Comparison of ENCODE assay signal across 7 mouse cellular contexts in the genomic region with DNA sequence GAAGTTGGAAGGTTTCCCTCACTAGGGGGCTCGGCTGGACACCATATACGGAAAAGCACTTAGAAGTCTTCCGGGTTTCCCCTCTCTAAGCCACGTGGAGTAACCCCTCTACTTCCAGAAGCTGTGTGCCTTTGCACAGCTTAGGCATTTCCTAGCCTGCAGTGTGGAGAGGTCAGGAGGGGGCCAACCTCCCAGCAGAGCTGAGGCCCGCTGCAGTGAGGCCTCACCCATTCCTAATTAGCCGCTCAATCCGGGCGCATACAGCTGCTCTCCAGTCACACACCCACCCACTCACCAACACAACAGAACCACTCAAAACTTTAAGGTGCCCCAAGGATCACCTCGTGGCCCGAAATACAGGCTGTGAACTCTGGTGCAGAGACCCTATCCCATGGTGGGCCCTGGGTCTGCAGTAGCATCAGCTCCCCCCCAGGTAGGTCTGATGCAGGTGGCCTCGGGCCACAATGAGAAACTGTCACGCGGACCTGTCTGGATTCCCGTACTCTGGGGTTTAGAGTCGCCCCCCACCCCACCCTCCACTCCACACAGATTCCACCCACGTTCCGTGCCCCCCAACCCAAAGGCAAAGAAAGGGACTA. TPM values are rescaled to one million over a fixed set of nuclear protein-coding genes. Genes with fewer than 3 reads are reported as not detected.
A peak's percentile ranks its signal among the peaks of the same experiment; 100 is the strongest.
DNase-seq lines count a peak whose midpoint lies in the region; ATAC-seq lines count a peak whose summit lies in the region.

No protein-coding gene starts in this region.

- H3K4me2 ChIP-seq in lung, embryonic 15.5 days, result peak overlapping the region; percentile 98
- H3K4me2 ChIP-seq in forebrain, embryonic 11.5 days (ENCODE audit: low read depth, low read length, severe bottlenecking), result peak overlapping the region; percentile 89
- peak overlapping the region; percentile 69 for H3K4me2 ChIP-seq in liver, embryonic 12.5 days
- peak overlapping the region; percentile 90 for H3K4me2 ChIP-seq in stomach, embryonic 16.5 days (ENCODE audit: low read depth, low read length)

- WGBS in lung, embryonic 15.5 days, result 3% methylated on average over 17 of the region's 17 CpGs
- 3% methylated on average over 17 of the region's 17 CpGs for WGBS in forebrain, embryonic 11.5 days
- 11% methylated on average over 17 of the region's 17 CpGs for WGBS in liver, embryonic 12.5 days (ENCODE audit: insufficient replicate concordance)
- WGBS in stomach, embryonic 16.5 days, result 6% methylated on average over 17 of the region's 17 CpGs

- peak overlapping the region; percentile 61 for H3K4me3 ChIP-seq in lung, embryonic 15.5 days
- H3K4me3 ChIP-seq in forebrain, embryonic 11.5 days (ENCODE audit: low read depth, low read length), result peak overlapping the region; percentile 58
- peak overlapping the region; percentile 52 for H3K4me3 ChIP-seq in liver, embryonic 12.5 days
- H3K4me3 ChIP-seq in stomach, embryonic 16.5 days (replicated peaks; ENCODE audit: low read length), result peak overlapping the region; percentile 66

- no peak for DNase-seq in lung, postnatal 10 days
- peak; percentile 64 for DNase-seq in forebrain, embryonic 11.5 days (ENCODE audit: low spot score)
- no peak for DNase-seq in spleen, adult 18-20 months
- no peak for DNase-seq in frontal cortex, postnatal 14 days (ENCODE audit: low spot score in 2 of 2)

- H3K36me3 ChIP-seq in lung, embryonic 15.5 days, result no peaks in the 10 kb centered on the region
- no peaks in the 10 kb centered on the region for H3K36me3 ChIP-seq in forebrain, embryonic 11.5 days (ENCODE audit: control insufficient read depth, insufficient read depth, low read length)
- no peaks in the 10 kb centered on the region for H3K36me3 ChIP-seq in liver, embryonic 12.5 days
- H3K36me3 ChIP-seq in stomach, embryonic 16.5 days (ENCODE audit: control insufficient read depth, insufficient read depth, low read length), result no peaks in the 10 kb centered on the region

- peaks cover 14% of the 10 kb centered on the region for H3K27me3 ChIP-seq in lung, embryonic 15.5 days
- peaks cover 2% of the 10 kb centered on the region; the same call in 1 of the 2 replicates for H3K27me3 ChIP-seq in forebrain, embryonic 11.5 days (ENCODE audit: control insufficient read depth, insufficient read depth, low read length)
- peaks cover 57% of the 10 kb centered on the region for H3K27me3 ChIP-seq in liver, embryonic 12.5 days (replicated peaks)
- H3K27me3 ChIP-seq in stomach, embryonic 16.5 days (ENCODE audit: control insufficient read depth, insufficient read depth, low read length), result no peaks in the 10 kb centered on the region

- H3K9me3 ChIP-seq in lung, embryonic 15.5 days, result 0 out of 2 replicates have a peak, but pooled peaks cover 2% of the 10 kb centered on the region
- H3K9me3 ChIP-seq in forebrain, embryonic 11.5 days (ENCODE audit: control insufficient read depth, low read length), result no peaks in the 10 kb centered on the region
- H3K9me3 ChIP-seq in liver, embryonic 12.5 days (replicated peaks), result no peaks in the 10 kb centered on the region
- no peaks in the 10 kb centered on the region for H3K9me3 ChIP-seq in stomach, embryonic 16.5 days (replicated peaks; ENCODE audit: control insufficient read depth, low read length)

- H3K9ac ChIP-seq in lung, embryonic 15.5 days, result peak overlapping the region; percentile 48
- peak overlapping the region; percentile 69 for H3K9ac ChIP-seq in forebrain, embryonic 11.5 days (ENCODE audit: low read length)
- H3K9ac ChIP-seq in liver, embryonic 12.5 days, result no peak overlapping the region
- H3K9ac ChIP-seq in stomach, embryonic 16.5 days (ENCODE audit: low read length), result peak overlapping the region; percentile 85

- no peak overlapping the region for H3K27ac ChIP-seq in lung, embryonic 15.5 days
- no peak overlapping the region for H3K27ac ChIP-seq in forebrain, embryonic 11.5 days (ENCODE audit: low read depth, low read length)
- H3K27ac ChIP-seq in liver, embryonic 12.5 days, result no peak overlapping the region
- H3K27ac ChIP-seq in stomach, embryonic 16.5 days (ENCODE audit: low read length), result peak overlapping the region; percentile 65

- ATAC-seq in lung, embryonic 15.5 days (ENCODE audit: borderline replicate concordance, extremely low read depth, low FRiP score, low TSS enrichment), result peak; percentile 41; the same call in 1 of the 2 replicates
- peak; percentile 51 for ATAC-seq in forebrain, embryonic 11.5 days (replicated peaks; ENCODE audit: low FRiP score)
- 0 out of 2 replicates have a peak, but pooled peaks have one; percentile 18 for ATAC-seq in liver, embryonic 12.5 days
- peak; percentile 70; the same call in 1 of the 2 replicates for ATAC-seq in stomach, embryonic 16.5 days (ENCODE audit: insufficient read depth, low FRiP score)

- peaks cover 9% of the 10 kb centered on the region for H3K4me1 ChIP-seq in lung, embryonic 15.5 days
- peaks cover 6% of the 10 kb centered on the region; the same call in 1 of the 2 replicates for H3K4me1 ChIP-seq in forebrain, embryonic 11.5 days (replicated peaks; ENCODE audit: control insufficient read depth, insufficient read depth, low read length)
- H3K4me1 ChIP-seq in liver, embryonic 12.5 days, result no peaks in the 10 kb centered on the region
- H3K4me1 ChIP-seq in stomach, embryonic 16.5 days (ENCODE audit: control insufficient read depth, insufficient read depth, low read length), result peaks cover 4% of the 10 kb centered on the region; the same call in 1 of the 2 replicates

RNA-seq across cellular contexts. Expression of a gene that starts 0.9 kb away (rescaled TPM):
- 2.1 and 2.2 TPM in 2 replicates for polyA plus RNA-seq in lung, embryonic 15.5 days (2015; fragmentation: Nextera tagmentation; extraction: Ambion mirVana)
- polyA plus RNA-seq in forebrain, embryonic 11.5 days (2014; fragmentation: Nextera tagmentation; extraction: Ambion mirVana), result 0.80 and 0.88 TPM in 2 replicates
- 0.50 and 0.77 TPM in 2 replicates for polyA plus RNA-seq in liver, embryonic 12.5 days (2016; fragmentation: Nextera tagmentation; extraction: Ambion mirVana)
- 7.2 and 8.0 TPM in 2 replicates for polyA plus RNA-seq in stomach, embryonic 16.5 days (2015; fragmentation: Nextera tagmentation; extraction: Ambion mirVana)

Comparison
In these comparisons a context has a peak if more than half of its experiments do, and no peak if none do; other contexts are left out.
1. ATAC-seq: peak in every context shown above with its lines; median percentile 70 in stomach, embryonic 16.5 days; 51 in forebrain, embryonic 11.5 days; 41 in lung, embryonic 15.5 days; 18 in liver, embryonic 12.5 days.